Mouse (Mus musculus): ENCODE measurements around the gene Eno3.

- TF ChIP-seq GATA1 (IDR thresholded peaks at IDR 0.05; ENCODE audit: low read length) (no peak), TAL1 (IDR thresholded peaks at IDR 0.05; ENCODE audit: low read length) (no peak)
Measured at GRCm38 (mm10) chr11:70612505-70612904, 44.5 kb upstream of the Eno3 start.

All from erythroblast, embryonic 14.5 days (primary cell).